Mouse (Mus musculus): ENCODE measurements around the gene Agbl1.
"Not testable (repeated sequence)": the region's sequence is repeated elsewhere in the genome, so short reads cannot be mapped to it uniquely, and the experiment has no call there.

The Agbl1 gene

DNA sequence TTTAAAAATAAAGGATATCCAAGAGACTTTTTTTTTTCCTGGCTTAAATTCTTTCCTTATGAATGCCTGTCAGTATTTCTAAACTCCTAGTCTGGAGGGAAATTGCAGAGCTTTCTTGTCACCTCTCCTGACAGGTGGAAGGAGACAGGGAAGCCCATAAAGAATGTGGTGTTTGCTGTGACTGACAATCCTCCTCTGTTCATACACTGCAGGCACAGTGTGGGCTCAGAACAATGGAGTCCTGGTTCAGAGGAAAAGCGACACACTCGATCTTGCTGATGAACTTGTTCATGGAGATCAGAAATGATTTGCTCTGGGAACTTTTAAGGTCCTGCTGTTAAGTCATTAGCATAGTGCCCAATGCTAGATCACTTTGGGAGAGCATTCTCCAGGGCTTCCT is 368.1 kb downstream of the Agbl1 start:
- DNase-seq, result no peak

DNA sequence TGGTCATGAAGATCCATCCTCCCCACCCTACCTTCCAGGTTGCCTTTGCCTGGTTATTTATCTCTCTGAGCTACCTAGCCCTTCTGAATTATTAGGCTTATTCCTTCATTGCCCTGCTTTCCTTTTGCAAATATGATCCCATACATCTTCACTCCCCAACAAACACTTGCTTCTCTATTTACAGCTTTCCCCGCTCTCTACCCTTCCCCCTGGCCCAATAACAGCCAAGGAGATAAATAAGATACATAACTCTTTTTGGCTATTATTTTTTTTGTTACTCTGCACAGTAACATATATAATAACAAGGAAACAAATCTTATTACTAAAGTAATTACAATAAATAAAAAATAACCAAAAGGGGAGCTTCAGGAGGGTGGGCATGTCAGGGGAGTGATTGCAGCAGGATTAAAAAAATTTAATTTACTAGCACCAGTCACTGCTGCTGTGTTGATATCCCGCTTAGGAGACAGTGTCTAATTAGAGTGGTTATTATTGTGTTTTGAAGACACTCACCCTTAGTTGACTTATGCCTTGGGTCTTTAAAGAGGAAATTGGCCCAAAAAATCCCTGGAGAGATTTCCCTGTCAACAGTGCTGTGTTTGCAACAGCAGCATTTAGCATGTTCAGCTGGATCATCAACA is 370.5 kb downstream of the Agbl1 start:
- no peak for DNase-seq

DNA sequence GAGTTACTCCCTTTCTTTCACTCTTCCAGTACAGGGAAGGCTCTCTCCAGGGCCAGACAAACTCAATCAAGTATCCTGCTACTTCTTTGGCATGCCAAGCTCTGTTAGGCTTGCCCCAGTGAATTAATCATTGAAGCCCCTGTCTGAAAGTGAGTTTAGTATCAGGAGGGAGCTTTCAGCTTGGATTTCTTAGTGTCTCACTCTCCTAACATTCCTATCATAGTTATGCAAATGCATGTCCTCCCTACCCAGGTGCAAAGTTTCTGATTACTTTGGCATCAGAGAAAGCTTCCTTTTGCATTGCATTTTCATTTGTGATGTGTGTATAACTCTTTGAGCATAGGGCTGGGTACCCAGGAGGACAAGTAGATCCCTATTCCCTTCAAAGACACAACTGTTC is 399.8 kb downstream of the Agbl1 start:
- DNase-seq, result peak in 1 of 2 experiments; percentile 1

DNA sequence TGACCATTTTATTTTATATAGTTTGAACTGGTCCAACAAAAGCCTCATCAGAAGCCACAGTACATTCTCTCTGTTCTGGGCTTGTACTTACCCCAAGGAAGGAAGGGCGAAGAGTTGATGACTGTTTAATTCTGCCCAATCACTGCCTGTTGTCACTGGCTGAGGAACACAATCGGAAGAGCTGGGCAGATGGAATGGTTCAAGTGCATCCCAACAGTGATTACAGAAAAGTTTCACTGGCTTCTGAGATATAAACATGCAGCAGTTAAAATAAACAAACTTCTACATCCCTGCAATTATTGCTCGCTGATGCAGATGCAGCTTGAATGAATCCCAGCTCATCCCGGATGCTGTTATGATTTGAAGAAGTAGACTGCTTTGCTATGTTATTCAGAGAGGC is 421.3 kb downstream of the Agbl1 start:
- no peak for DNase-seq

GRCm38 (mm10) chr7:76661072-76661471 is 431.4 kb downstream of the Agbl1 start:
- no peak for DNase-seq

DNA sequence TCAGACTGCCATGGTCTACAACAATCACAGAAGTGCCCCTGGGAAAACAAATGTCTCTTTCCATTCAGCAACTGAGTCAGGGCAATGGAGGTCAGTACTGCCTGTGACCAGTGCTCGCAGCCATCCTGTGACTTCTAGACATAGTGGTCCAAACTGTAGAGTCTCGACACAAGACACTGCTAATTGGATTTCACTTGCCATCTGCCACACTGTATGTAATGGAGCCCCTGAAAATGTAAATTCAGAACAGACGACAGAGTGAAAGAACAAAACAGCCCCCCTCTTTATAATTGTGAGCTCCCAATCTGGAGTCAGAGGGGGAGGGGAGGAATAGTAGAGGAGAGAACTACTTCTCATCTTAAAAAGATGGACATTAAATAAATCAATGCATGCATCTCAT is 445.2 kb downstream of the Agbl1 start:
- DNase-seq, result no peak

DNA sequence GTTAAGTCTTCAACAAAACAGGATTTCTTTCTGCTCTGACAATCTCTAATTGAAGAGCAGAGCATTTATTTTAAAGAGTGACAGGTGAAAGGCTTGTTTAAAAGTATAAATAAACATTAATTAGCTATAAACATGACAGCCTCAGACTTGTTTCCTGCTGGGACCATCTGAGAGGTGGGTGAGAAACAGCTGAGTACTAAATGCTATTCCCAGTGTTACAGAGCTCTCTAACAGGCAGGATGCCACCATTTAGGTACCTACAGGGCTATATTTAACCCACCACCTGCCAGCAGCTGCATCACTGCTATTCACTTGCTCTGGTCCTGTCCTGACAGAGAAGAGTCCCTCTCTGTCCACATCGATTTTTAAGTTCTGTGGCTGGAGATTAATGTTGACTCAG is 471.5 kb downstream of the Agbl1 start:
- DNase-seq, result no peak

- DNase-seq, result not testable (repeated sequence)
These were observed 502.5 kb downstream of the Agbl1 start for GRCm38 (mm10) chr7:76732220-76732619.

DNA sequence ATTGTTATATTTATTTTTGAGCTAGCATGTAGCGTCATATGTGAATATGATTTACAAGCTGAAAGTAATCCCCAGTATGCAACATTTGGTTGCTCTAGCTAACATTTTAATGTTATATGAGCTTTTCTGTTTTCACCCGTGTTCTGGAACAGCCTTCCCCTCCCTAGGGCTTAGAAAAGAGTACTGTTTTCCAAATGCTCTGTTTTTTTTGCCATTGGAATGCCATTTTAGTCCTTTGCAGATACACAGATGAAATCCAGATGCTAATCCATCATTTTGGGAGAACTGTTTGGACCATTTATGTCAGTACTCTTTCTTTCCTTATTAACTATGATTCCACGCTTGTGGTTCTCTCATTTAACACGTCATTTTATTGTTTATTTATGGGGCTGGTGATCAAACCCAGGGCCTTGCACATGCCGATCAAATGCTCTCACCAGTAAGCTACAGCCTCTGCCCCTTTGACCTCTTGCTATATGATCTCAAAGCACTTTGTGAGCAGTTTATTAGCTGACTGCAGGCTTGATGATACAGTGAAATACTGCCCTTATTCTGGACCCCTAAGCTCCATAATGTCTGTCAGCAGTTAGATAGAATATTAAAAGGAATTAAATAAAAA is 547.7 kb downstream of the Agbl1 start:
- DNase-seq, result no peak

GRCm38 (mm10) chr7:76780446-76780845 is 550.8 kb downstream of the Agbl1 start:
- DNase-seq, result no peak

GRCm38 (mm10) chr7:76788561-76789306 is 559.0 kb downstream of the Agbl1 start:
- no peak for DNase-seq

- DNase-seq, result no peak
These were observed 560.4 kb downstream of the Agbl1 start for GRCm38 (mm10) chr7:76790041-76790440.

GRCm38 (mm10) chr7:76791247-76791646 is 561.6 kb downstream of the Agbl1 start:
- no peak for DNase-seq

DNA sequence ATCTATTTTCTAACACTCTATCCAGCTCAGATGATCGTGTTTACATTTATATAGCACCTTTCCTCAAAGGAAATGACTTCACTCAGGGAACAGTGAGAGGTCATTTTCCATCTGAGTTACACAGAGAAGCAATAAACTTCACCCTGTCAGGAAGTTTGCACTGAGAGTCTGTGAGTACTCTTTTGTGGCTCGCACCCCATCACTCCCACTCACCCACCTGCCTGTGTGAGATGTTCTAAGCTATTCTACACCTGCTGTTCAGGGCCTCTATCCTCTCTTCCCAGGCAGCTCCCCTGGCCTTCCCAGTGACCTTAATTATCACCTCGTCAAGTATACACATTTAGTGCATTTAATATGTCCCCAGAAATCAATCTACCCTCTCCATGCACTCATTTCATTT is 580.3 kb downstream of the Agbl1 start:
- DNase-seq, result no peak

- no peak for DNase-seq
These were observed 590.9 kb downstream of the Agbl1 start for GRCm38 (mm10) chr7:76820571-76820970.

DNA sequence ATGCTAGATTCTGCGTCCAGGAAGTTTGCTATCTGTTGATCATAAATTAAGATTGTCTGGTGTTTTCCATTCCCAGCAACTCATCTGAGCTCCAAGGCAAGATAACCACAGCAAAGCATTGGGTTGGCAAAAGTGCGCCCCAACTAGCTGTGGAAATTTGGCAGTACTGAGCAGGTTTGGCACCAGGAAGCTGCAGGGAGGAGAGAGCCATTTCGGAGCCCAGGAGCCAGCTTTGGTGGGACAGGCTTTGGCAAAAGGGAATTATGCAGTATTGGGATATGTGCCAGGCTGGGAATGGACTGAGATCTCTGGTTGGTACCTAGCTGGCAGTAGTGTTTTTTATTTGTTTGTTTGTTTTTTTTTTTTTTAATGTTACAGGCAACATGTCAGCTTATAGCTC is 612.5 kb downstream of the Agbl1 start:
- no peak for DNase-seq

DNA sequence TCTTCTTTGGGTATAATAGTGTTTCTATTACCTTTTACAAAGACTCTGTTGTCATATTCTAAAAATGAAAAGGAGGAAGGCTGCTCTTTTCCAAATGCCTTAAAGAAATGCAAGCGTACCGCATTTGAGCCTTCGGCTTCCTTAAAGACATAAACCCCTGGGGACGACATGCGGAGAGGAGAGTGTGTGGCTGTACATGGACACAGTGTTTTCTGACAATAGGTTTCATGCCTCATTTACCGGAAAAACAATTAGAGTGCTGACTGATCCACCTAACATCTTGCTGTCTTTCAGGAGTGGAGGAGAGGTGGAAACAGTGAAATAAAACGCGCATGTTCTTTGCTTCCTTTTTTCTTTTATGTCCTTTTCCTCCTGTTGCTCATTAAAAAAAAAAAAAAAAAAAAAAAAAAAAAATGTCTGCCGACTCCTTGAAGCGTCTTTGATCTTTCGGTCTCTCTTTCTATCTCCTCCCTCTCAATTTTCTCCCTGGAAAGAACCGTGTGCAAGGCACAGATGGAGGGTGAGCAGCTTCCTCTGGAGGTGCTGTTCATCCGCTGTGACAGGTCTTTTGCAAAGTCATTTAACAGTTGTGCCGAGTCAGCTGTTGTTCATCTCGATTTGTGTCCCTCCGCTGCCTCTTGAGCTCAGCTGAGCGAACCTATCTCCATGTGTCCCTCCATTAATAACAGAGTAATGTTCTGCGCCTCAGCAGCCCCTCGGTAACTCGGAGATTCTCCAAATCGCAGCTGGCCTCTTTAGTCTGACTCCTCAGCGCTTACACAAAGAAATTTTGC is 659.9 kb downstream of the Agbl1 start:
- no peak for DNase-seq

DNA sequence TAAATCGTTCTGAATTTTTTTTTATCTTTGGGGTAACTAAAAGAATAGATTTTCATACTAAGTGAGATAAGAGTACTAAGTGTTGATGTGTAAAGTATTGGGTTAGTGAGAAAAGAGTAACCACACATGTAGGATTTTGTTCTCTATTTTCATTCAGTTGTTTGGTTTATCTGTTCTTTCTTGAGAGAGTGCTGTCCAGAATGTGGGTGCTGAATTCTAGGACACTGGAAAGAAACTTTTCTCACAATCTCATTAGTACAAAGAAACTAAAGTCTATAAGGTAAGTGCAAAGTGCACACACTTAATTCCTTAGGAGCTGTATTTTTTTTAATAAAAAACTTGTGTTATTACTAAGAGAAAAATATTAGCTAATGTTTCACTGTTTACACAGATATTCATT is 674.4 kb downstream of the Agbl1 start:
- no peak for DNase-seq

GRCm38 (mm10) chr7:76911672-76912071 is 682.0 kb downstream of the Agbl1 start:
- DNase-seq, result no peak

DNA sequence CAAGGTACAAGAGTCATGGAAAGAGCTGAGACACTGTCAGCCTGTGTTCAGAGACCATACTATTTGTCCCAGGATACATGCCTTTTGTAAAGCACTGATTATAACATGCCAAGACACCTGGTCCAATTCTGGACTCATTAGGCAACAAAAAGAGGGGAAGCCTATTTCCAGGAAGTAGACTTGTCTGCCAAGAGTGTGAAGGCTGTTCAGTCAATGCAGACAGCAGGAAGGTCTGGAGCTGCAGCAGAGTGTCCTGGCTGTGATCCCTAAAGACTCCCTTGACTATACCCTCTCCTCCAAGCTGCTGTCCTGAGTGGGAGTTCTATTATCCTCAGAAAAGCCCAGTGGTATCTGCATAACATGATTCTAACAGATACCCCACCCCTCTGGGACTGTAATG is 689.2 kb downstream of the Agbl1 start:
- no peak for DNase-seq

DNA sequence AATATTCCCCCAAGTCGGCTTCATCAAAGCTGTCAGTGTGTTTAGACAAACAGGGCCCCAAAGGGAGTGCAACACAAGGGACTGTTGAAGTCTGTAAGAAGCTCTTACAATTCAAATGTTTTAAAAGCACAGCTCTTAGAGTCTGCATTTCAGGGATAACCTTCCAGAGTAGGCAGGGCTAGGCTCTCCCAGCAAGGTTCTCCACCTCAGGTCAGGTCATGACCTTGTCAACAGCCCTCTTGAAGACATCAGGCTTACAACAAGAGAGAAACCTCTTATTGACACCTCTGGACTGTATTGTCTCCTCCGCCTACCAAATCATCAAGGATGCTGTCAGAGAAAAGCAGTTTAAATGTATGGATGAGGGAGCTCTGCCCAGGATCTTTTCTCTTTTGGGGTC is 692.0 kb downstream of the Agbl1 start:
- DNase-seq, result no peak

- no peak for DNase-seq
These were observed 705.5 kb downstream of the Agbl1 start for GRCm38 (mm10) chr7:76935219-76935618.

DNA sequence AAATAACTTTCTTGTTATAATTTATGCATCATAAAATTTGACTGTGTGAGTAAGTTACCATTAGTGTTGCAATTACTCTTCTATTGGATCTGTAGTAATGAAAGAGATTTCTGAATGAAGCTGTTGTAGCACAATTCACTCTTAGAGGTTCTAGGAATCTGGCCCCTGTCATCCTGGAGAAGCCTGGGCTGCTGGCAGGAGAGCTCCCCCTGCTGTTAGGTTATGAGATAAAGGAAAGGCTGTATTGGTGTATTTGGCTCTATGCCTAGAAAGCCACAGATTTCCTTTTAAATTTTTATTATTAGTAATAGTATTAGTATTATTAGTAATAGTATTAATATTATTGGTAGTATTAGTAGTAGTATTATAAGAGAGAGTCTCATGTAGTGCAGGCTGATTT is 711.8 kb downstream of the Agbl1 start:
- peak in 1 of 2 experiments; percentile 47 for DNase-seq
